Mouse (Mus musculus) mouse embryonic stem cell (cell line): ENCODE measurements around the gene Tef.

Experiments used
- in situ Hi-C, 2 experiments: fragments of 300-500 bp; cut with MboI; formaldehyde crosslinking; loops; 1 replicate in 1 of 2; 3 replicates in 1 of 2; pipeline ENCODE4 v1.14.3; 2019 to 2020; ENCODE audit warnings: low sequenced_read_pairs in 2 of 2, low pct_unique_long_range_greater_than_20kb in 1 of 2, mixed read lengths in 1 of 2; ENCODE audit not compliant: unreplicated experiment in 1 of 2

The Tef gene

GRCm38 (mm10) chr15:81802001-81802890 is at the start of gene Tef:
Gene Tef, plus strand, starts transcription at chr15:81802421.
- in situ Hi-C loops, result no loop called here

- in situ Hi-C loops, result no loop called here
Measured at GRCm38 (mm10) chr15:81753669-81754068, 48.6 kb upstream of the Tef start.

GRCm38 (mm10) chr15:81758701-81759100 is 43.5 kb upstream of the Tef start:
- in situ Hi-C loops, result no loop called here

- in situ Hi-C loops, result no loop called here
Measured at GRCm38 (mm10) chr15:81759542-81759941, 42.7 kb upstream of the Tef start.

GRCm38 (mm10) chr15:81760361-81761079 is 41.7 kb upstream of the Tef start:
- in situ Hi-C loops, result no loop called here

GRCm38 (mm10) chr15:81761381-81761780 is 40.8 kb upstream of the Tef start:
- in situ Hi-C loops, result no loop called here

GRCm38 (mm10) chr15:81761959-81762358 is 40.3 kb upstream of the Tef start:
- in situ Hi-C loops, result no loop called here

GRCm38 (mm10) chr15:81764573-81764972 is 37.6 kb upstream of the Tef start:
- in situ Hi-C loops, result no loop called here

GRCm38 (mm10) chr15:81765651-81766050 is 36.6 kb upstream of the Tef start:
- in situ Hi-C loops, result no loop called here

GRCm38 (mm10) chr15:81766439-81766838 is 35.8 kb upstream of the Tef start:
- in situ Hi-C loops, result no loop called here

GRCm38 (mm10) chr15:81769037-81769436 is 33.2 kb upstream of the Tef start:
- in situ Hi-C loops, result no loop called here

GRCm38 (mm10) chr15:81772431-81773120 is 29.6 kb upstream of the Tef start:
- in situ Hi-C loops, result no loop called here

- in situ Hi-C loops, result no loop called here
Measured at GRCm38 (mm10) chr15:81774505-81775171, 27.6 kb upstream of the Tef start.

GRCm38 (mm10) chr15:81776631-81777422 is 25.4 kb upstream of the Tef start:
- in situ Hi-C loops, result no loop called here

GRCm38 (mm10) chr15:81781816-81782215 is 20.4 kb upstream of the Tef start:
- in situ Hi-C loops, result no loop called here

- in situ Hi-C loops, result no loop called here
Measured at GRCm38 (mm10) chr15:81784762-81785161, 17.5 kb upstream of the Tef start.

- in situ Hi-C loops, result no loop called here
Measured at GRCm38 (mm10) chr15:81785701-81786100, 16.5 kb upstream of the Tef start.

GRCm38 (mm10) chr15:81787525-81787924 is 14.7 kb upstream of the Tef start:
- in situ Hi-C loops, result no loop called here
